Mouse (Mus musculus): ENCODE measurements around the gene Tepsin.

Gene Tepsin

DNA sequence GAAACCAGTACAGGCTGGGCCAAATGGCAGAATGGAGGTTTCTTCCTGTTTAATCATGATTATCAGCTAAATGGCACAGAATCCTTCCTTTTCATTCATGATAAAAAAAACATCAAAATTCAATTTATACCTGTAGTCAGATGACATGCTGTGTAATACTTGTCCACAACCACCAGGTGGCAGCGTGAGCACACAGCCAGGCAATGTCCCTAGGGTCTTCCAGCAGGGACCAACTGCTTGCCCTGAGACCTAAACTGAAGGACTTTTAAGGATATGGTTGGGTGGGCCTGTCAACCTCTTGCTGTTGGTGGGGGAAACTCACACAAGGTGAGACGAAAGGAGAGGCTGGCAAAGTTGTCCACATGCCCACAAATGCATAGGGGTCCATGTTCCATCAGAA is 12.5 kb upstream of the Tepsin start:
- no peak for DNase-seq (ENCODE audit: low spot score in 2 of 2)

DNA sequence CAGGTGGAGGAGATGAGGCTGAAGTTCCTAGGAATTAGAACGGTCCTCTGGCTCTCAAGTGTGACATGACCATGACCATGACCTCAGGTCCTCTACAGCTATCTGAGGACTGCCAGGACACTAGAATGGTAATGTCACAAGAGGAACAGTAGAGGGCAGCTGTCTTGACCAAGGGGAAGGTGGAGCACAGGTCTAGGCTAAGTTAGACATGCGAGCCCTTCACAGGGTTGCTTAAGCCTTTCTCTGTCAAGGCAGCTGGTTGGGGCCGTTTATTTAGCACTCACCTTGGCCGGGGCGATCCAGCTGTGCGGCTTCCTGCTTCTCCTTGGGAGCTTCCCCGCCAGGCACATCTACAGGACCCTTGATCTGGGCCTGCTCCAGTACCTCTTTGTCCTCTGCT is 12.0 kb upstream of the Tepsin start:
- DNase-seq (ENCODE audit: low spot score in 2 of 2): no peak

DNA sequence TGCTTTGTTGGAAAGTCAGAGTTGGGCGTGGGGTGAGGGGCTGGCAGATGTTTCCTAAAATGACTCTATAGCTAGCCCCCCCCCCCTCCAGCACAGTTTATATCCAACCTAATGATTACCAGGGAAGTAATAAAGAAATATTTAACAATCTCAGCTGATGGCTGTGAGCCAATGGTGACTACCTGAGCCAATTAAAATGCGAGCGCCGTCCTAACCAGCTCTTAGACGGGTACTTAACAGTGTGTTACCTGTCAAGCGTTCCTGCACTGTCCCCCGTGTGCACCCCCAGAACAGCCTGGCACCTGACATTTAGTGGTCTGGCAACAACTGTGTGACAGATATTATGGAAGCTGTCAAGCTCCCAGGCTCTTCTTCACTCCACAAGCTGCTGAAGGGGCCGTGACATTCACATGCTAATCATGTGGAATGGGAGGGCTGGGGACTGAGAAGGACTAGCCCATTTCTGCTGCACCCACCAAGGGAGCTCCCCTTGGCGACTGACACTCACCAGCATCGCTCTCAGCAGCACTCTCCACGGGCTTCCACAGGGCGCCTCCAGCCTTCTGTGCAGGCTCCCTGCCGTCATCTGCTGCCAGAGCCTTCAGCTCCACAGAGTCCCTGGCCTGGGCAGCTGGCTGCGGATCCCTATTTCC is 11.2 kb upstream of the Tepsin start:
- no peak for DNase-seq (ENCODE audit: low spot score in 2 of 2)

DNA sequence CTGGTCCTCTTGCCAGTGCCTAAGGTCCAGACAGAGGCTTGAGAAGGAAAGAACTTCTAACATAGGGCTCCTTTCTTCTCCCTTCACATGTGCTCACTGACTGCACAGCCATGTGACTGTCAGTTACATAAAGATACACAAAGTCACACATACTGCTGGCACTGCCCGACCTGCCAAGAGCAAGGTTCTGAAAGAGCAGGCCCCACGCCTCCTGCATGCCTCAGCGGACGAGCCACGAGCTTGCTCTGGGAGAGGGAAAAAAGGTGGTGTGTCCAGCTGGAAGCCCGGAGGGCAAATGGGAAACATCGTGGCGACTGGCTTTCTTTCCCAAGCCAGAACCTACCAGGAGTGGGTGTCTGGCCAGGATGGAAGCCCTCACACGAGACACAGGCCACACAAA is 9.3 kb upstream of the Tepsin start:
- no peak for DNase-seq (ENCODE audit: low spot score in 2 of 2)

DNA sequence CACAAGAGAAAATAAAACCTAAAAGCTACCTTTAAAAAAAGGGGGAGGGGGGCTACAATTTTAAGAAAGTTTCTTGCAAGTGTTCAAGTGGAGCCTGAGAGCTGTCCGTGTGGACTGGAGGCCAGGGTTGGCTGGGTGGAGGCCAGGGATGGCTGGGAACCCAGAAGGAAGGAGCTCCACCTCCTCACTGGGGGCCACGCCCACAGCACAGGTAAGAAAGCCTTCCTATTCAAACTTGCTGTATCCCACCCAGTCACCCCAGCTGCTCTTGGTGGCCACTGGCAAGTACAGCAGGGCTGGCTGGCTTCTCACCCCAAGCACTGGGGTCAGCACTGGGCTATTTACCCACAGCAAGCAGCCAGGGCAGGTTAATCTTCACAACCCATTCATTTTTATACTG is 8.5 kb upstream of the Tepsin start:
- DNase-seq (ENCODE audit: low spot score in 2 of 2): no peak

DNA sequence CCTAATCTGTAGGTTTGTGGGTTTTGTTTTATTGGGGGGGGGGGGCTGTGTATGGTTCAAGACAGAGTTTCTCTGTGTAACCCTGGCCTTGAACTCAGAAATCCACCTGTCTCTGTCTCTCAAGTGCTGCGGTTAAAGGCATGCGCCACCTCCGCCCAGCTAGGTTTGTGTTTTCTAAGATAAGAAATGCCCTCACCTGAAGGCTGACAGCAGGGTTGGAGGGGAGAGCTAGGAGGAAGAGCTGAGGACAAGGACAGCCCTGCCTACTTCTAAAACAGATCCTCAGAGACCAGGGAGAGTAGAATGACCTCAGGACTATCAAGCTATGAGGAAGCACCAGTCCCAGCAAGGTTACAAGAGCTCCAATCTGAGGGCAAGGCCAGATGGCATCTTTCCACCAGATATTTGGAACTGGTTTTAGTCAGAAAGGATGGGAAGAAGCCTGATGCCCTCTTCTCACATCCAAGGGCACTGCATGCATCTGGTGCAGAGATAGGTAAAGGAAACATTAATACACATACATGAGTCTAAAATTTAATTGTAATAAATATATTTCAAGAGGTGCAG is 5.0 kb upstream of the Tepsin start:
- no peak for DNase-seq (ENCODE audit: low spot score in 2 of 2)

DNA sequence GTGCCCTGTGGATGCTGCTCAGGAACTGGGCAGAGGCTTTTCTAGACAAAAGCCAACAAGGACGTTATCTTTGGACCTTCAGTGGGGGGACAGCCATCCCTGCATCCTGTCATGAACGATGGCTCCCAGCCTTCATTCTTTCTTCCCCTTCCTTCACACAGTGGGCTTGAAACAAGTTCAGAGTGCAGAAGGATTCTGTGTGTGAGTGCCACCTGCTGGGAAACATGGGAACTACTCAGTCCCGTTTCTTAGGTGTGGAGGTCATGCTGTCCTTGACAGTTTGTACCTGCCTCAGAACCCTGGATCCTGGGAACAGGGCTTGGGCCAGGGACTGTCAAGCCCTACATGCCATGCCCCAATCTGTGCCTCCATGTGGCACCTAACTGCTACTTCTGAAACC is 2.5 kb upstream of the Tepsin start:
- DNase-seq (ENCODE audit: low spot score in 2 of 2): peak in 1 of 2 experiments; percentile 49

DNA sequence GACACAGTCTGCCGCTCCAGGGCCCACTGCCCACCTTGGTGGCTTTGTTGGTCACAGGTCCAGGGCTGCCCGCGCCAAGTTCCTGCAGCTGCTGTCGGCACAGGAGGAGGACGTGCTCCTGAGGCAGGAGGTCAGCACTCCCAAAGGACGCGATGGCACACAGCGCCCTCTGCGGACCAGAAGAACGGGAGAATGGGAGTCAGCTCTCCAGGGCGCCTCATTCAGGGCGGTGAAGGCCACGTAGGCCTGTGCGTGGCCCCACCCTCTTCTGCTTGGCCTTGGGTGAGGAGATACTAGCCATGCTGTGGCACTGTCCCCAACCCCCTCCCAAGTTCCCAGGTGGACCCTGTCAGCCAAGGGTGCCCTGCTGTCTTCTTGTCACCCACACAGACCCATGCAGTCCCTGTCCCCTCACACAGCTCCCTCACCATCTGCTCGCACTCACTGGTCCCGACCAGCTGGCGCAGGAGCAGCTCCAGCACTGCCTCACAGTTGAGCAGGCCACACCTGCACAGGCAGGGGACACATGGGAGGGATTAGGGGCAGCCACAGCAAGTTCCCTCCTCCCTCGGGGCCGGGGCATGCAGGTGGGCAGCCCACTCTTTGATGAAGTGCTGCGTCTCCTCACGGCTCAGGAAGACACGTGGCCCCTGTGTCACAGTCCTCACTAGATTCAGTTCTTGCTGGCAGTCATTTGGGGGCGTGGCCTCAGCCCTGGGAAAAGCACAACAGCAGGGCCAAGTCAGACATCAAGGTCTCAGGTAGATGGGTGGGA is 5.5 kb downstream of the Tepsin start:
- no peak for DNase-seq (ENCODE audit: low spot score in 2 of 2)

DNA sequence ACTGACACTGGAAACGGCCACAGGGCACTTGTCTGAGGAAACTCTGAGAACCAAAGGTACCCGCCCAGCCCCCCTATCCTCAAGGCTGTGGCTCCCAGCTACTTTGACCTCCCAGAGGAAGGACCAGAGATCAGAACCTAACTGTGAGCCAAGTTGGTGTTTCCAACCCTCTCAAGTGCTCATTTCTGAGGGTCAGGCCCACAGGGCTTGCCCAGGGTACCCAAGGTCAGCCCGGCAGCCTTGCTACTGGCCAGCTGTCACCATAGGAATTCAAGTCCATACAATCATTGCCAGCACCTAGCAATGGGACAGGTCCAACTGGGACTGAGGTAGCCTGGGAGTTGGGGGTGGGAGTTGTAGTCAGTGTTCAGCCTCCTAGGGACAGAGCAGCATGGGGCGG is 7.9 kb downstream of the Tepsin start:
- DNase-seq (ENCODE audit: low spot score in 2 of 2): no peak

DNA sequence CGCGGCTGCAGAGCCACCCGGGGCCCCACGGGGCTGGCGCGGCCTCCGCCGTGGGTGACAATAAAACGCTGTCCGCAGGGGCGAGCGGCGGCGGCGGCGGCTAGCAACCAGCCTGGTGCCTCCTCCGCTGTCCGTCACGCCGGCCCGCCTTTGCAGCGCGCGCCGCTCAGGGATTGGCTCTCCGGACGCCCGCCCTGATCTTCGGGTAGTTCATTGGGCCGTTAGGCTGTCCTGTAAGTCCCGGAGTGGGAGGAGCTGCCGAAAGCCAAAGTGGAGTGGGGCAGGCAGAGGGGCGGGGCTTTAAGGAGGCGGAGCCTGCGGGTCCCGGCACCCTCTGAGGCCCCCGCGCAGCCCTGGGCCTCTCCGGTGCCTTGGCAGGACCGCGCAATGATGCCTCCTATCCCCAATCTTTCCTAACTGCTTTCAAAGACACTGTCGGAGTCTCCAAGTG is 11.8 kb downstream of the Tepsin start, which contains the start of gene Cep131:
Gene Cep131 (minus strand): TSS at position 126 of the 451 bp plus-strand sequence.
- DNase-seq (ENCODE audit: low spot score in 2 of 2): peak; percentile 97

DNA sequence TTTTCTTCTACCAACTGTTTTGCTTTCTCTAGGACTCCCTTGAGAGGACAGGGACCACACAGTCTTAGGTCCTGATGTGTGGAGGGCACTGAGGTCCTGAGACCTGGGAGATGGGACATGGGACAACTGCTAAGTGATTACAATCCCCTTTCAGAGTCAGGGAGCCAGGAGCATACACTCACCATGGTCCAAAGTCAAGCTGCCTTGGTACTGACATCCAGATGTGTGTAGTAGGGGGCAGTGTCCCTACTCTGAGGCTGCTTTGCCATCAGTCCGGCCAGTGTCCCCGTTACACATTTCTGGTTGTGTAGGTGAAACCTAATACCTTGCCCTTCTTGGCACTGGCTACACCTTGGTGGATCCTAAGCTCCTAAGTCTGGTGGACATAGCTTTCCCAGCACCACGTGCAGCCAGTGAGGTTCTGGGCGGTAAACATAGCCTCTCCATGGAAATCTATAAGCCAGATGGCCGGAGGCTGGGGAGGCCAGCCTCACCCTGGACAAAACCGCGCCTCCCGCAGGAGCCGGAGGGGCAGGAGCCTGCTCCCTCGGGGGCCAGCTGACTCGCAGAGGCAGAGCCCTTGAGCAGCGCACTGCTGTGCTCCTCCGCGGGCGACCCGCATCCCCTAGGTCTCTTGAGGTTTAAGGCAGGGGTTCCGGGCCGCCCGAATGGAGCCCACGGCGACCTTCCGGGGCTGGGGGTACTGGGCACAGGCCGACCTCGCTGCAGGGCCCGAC is 12.5 kb downstream of the Tepsin start:
- peak in 1 of 2 experiments; percentile 37 for DNase-seq (ENCODE audit: low spot score in 2 of 2)

DNA sequence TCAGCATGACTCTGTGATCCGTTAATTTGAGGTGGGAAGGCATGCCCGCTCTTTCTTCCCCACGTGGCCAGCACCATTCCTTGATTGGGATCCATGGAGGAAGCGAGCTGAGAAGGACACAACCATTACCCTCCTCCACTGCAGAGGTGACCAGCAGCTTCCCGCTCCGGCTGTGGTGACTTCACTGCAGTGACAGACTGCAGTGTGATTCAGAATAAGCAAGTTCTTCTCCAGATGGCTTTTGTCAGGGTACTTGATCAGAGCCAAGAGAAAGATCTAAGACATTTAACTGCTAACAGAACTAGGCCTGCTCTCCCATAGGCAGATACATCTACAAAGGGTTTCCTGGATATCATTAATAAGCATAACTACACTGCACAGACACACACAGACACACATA is 18.2 kb downstream of the Tepsin start:
- no peak for DNase-seq (ENCODE audit: low spot score in 2 of 2)

DNA sequence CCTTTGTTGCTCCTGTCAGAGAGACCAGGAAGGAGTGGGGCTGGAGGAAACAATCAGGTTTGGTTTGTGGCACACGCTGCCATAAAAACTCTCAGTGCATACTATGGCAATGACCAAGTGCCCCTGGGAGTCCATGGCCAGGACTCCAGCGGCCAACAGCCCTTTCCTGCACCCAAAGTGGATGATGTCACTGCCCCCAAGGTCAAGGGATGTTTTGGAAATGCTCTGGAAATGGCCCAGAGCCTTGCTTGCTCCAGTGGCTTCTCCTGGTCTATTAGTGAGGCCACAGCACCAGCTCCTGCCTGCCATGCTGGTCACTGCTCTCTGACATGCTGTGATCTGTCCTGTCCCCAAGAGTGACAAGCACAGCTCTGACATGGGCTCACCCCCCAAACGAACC is 22.3 kb downstream of the Tepsin start:
- no peak for DNase-seq (ENCODE audit: low spot score in 2 of 2)

DNA sequence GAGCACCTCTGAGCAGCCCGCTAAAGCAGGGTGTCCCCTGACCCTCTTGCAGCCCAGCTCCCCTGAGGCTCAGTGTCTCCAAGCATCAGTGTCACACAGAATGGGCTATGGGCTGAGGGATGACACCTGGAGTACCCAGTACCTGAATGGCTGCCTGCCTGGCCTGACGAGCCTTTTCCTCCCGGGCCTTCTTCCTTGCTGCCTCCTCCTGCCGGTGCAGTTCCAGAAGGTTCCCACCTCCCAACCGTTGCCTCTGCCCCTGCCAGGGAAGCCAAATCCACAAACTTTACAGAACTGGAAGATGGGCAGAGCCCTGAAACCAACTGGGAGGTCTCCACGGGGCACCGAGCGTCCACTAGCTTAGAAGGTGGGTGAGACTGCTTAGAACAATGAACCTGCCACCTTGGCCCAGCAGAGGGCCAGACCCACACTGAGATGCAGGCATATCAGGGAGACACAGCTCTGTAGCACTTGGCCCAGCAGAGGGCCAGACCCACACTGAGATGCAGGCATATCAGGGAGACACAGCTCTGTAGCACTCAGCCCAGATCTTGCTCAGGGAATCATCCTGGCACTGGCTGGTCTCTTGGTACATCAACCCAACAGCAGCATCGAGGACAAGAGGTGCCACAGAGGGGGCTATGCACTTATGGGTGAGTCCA is 25.4 kb downstream of the Tepsin start:
- no peak for DNase-seq (ENCODE audit: low spot score in 2 of 2)

DNA sequence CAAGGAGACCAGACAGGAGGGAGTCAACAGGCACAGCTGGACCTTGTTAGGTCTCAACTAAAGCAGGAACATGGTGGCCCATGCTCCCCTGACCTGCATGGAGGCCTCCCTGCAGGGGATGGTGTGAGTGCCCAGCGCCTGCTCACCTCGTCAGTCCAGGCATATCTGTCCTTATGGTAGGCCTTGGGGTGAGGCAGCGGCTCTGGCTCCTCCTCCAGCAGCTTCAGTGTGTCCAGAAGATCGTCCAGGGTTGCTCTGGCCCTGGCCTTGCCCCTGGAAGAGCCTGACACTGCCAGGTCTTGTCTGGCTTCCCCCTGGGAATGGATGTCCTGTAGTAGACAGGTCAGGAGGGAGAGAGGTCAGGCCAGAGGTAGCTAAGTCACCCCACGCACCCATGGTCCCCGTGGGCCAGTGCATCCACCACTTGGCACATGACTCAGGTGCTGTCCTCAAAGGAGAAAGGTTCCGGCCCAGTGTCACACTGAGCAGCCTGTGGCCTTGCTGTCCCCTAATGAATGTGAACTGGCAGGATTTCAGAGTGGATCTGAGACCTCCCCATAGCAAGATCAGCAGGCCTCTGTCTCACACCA is 26.7 kb downstream of the Tepsin start:
- no peak for DNase-seq (ENCODE audit: low spot score in 2 of 2)

DNA sequence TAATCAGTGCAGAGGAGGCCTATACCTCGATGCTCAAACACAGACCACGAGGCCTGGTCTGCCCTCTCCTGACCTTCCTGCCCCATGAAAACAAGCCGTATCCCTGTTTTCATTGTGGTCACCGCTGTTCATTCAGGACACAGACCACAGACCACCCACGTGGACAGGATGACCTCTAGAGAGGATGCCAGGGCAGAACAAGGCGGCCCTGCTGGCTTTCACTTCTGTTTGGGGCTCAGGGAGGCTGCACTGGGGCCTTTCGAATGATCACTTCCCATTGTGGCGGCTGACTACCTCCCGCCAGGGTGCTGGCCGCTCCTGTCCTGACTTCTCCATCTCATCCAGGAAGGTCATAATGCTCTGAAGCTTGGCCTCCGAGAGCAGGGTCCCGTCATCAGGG is 27.5 kb downstream of the Tepsin start:
- DNase-seq (ENCODE audit: low spot score in 2 of 2): no peak

DNA sequence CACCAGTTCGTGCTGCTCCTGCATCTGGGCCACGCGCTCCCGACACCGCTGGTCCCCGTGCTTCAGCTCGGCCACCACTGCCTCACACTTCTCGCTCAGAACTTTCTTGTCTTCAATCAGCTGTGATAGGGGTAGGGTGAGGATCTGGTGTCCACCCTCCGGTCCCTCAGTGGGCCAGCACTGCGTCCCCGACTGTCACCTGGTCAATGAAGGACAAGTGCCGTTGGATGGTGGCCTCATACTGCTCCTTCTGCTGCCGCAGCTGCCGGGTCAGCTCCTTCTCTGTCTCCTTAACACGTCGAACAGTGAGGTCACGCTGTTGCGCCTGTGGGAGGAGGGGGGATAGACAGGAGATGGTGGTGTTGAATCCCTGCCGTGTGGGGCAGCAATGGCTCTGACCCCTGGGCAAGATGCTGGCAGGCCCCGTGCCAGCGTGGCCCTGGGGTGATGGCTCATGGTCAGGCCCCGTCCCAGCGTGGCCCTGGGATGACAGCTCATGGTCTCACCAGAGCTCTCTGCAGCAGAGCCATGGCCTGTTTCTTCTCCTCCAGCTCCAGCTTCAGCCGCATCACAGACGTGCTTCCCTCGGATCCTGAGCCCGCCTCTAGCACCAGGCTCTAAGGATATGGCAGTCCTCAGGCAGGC is 28.1 kb downstream of the Tepsin start:
- DNase-seq (ENCODE audit: low spot score in 2 of 2): no peak

DNA sequence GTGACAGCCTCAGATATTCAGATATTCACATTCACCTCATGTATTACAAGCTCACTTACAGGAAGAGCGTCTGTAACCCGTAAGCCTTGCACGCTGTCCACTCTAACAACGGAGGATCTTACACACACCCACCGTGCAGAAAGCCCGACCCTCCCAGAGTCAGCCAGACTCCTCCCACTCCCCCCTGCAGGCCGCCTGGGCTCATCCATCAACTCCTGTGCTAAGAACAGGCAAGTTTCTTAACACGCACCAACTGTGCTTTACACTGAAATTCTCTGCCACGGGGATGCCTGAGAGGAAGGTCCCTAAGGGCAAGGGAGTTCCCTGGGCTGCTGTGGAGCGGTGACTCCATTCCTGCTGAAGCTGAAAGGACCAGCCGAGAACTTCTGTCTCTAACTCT is 29.3 kb downstream of the Tepsin start:
- DNase-seq (ENCODE audit: low spot score in 2 of 2): no peak

DNA sequence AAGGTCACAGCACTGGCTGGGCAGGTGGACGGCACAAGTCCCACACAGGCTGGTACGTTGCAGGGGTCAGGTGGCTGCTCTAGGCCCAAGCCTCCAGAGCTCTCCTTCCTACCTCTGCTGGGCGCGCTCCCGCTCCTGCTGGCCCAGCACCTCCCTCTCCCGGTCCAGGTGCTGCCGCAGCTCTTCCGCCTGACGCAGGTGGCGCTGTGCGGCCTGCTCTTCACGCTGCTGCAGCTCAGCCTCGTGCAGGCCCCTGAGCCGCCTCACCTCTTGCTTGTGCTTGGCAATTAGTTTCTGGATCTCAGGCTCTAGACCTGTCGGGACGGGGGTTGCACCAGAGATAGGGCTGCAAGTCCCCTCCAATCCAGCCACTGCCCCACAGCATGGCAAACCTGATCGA is 30.7 kb downstream of the Tepsin start:
- no peak for DNase-seq (ENCODE audit: low spot score in 2 of 2)

DNA sequence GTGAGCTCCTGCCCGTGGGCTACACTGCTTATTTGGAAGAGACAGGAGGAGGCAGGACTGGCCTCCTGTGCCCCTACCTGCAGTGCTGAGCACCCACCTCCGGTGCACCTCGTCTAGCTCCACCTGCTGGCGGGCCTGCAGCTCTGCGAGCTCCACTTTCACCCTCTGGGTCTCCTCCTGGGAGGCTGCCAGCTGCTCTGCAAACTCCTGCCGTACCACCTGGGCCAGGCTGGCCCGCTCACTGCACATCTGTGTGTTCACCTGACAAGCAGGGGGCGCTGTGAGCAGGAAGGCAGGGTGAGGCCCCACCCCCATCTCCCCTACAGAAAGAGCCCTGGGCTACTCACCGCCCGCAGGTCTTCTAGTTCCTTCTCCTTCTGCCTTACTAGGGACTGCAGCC is 33.2 kb downstream of the Tepsin start:
- no peak for DNase-seq (ENCODE audit: low spot score in 2 of 2)

DNA sequence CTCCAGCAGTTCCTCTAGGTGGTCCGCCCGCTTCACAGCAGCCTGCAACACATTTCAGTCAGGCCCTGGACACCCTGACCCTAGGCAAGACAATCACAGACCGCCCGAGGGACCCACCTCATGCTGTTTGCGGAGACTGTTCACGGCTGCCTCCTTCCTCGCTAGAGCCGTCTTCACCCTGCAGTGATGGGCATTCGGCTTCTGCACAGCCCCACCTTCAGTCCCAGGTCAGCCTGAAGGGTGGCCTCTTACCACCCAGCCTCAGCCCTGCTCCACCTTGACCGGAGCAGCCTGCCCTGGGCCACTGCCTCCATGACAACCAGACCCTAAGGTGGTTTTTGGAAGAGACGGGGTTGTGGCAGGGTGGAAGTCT is 33.9 kb downstream of the Tepsin start:
- DNase-seq (ENCODE audit: low spot score in 2 of 2): no peak
